Comparison of ENCODE assay signal across 19 mouse cellular contexts in the genomic region with DNA sequence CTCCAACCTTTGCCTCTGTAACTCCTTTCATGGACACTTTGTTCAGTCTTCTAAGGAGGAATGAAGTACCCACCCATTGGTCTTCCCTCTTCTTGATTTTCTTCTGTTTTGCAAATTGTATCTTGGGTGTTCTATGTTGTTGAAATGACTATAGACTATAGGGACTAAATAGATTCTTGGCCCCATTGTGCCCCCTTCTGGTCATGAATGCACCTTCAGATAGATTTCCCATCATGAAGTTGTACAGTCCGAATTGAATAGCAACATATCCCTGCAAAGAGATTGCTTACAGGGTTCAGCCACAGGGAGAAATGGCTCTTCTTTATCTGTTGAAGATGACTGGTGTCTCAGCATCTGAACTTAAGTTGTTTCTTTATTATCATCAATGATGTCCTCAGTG.
"Had no signal": no experiment of that assay in that cellular context is flagged by ENCODE, and none has a peak within 500 bp of the region (broad histone marks: within the 10 kb centered on the region; RNA-seq: fewer than 3 reads in every experiment).

No protein-coding gene starts in this region.

- ATAC-seq: intestine, embryonic 15.5 days; lung, postnatal 0 days; midbrain, embryonic 15.5 days had no signal

- H3K4me2 ChIP-seq: intestine, embryonic 15.5 days; kidney, embryonic 15.5 days; limb, embryonic 12.5 days; midbrain, embryonic 11.5 days; midbrain, embryonic 15.5 days; neural tube, embryonic 13.5 days; stomach, embryonic 15.5 days had no signal

- H3K4me3 ChIP-seq: intestine, embryonic 15.5 days; kidney, embryonic 15.5 days; limb, embryonic 12.5 days; megakaryocyte, embryonic 14.5 days; midbrain, embryonic 15.5 days; neural tube, embryonic 13.5 days; stomach, embryonic 15.5 days had no signal

- H3K9me3 ChIP-seq: intestine, embryonic 15.5 days; megakaryocyte, embryonic 14.5 days; stomach, embryonic 15.5 days had no signal

- H3K36me3 ChIP-seq: intestine, embryonic 15.5 days; kidney, embryonic 15.5 days; limb, embryonic 12.5 days; midbrain, embryonic 15.5 days; neural tube, embryonic 13.5 days; stomach, embryonic 15.5 days had no signal

- DNase-seq: kidney, adult 18-20 months; kidney, postnatal 25 days; layer of hippocampus, adult 9-11 months; layer of hippocampus, postnatal 36 days; liver; lung, adult 2 months; lung, postnatal 36 days; retina, postnatal 1 day; right cerebral cortex, postnatal 4 days had no signal

- H3K9ac ChIP-seq: intestine, embryonic 15.5 days; kidney, embryonic 15.5 days; limb, embryonic 12.5 days; liver, embryonic 14.5 days; midbrain, embryonic 15.5 days; neural tube, embryonic 13.5 days; stomach, embryonic 15.5 days had no signal

- H3K27ac ChIP-seq: intestine, embryonic 15.5 days; kidney, embryonic 15.5 days; limb, embryonic 12.5 days; liver, embryonic 14.5 days; midbrain, embryonic 15.5 days; neural tube, embryonic 13.5 days; stomach, embryonic 15.5 days had no signal

- H3K4me1 ChIP-seq: intestine, embryonic 15.5 days; kidney, embryonic 15.5 days; limb, embryonic 12.5 days; megakaryocyte, embryonic 14.5 days; midbrain, embryonic 15.5 days; neural tube, embryonic 13.5 days; stomach, embryonic 15.5 days had no signal

- H3K27me3 ChIP-seq: intestine, embryonic 15.5 days; kidney, embryonic 15.5 days; limb, embryonic 12.5 days; megakaryocyte, embryonic 14.5 days; midbrain, embryonic 15.5 days; neural tube, embryonic 13.5 days; stomach, embryonic 15.5 days had no signal
